11 mouse cellular contexts compared by ENCODE assay signal in the genomic region with DNA sequence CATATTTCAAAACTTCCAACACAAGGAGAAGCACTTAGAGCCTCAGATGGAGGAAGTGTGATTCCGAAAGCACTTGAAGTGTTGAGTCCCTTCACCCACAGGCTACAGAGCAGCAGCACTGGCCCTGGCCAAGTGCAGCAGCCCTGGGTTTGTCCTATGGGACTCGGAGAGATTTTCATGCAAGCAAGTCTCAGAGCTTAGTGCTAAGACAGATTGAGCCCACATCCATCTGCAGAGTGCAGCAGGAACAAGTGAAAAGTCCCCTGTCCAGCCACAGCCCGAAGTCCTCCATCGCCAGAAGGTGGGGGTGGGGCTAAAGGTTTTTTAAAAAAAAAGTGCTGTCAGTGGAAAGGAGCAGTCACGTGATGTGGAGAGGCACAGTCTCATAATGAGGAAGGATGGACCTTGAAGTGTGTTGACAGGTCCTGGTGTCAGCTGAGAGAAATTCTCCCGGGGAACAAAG.
A peak's percentile ranks its signal among the peaks of the same experiment; 100 is the strongest.
DNase-seq lines count a peak whose midpoint lies in the region; ATAC-seq and TF ChIP-seq lines count a peak whose summit lies in the region.
"Had no signal": no experiment of that assay in that cellular context is flagged by ENCODE, and none has a peak within 500 bp of the region (broad histone marks: within the 10 kb centered on the region; RNA-seq: fewer than 3 reads in every experiment).

No protein-coding gene starts in this region.

- TF ChIP-seq CTCF in midbrain, postnatal 0 days (IDR thresholded peaks at IDR 0.05) = no peak
- TF ChIP-seq CTCF in cerebellum, adult 2 months (IDR thresholded peaks at IDR 0.05; ENCODE audit: borderline replicate concordance, insufficient read depth, low read depth, low read length) = no peak

- H3K27me3 ChIP-seq in embryonic facial prominence, embryonic 11.5 days (ENCODE audit: control insufficient read depth, insufficient read depth, low read length) = no peaks in the 10 kb centered on the region
- H3K27me3 ChIP-seq in kidney, embryonic 14.5 days (ENCODE audit: control insufficient read depth, insufficient read depth, low read length) = no peaks in the 10 kb centered on the region
- H3K27me3 ChIP-seq in midbrain, postnatal 0 days (ENCODE audit: insufficient read depth, low read length) = no peaks in the 10 kb centered on the region
- no peaks in the 10 kb centered on the region for H3K27me3 ChIP-seq in cerebellum, adult 2 months (ENCODE audit: control insufficient read depth, insufficient read depth, low read length)
- H3K27me3 ChIP-seq: liver, embryonic 13.5 days had no signal

- H3K9me3 ChIP-seq in embryonic facial prominence, embryonic 11.5 days (replicated peaks; ENCODE audit: control insufficient read depth, low read length) = no peaks in the 10 kb centered on the region
- no peaks in the 10 kb centered on the region for H3K9me3 ChIP-seq in kidney, embryonic 14.5 days (ENCODE audit: control insufficient read depth, low read length)
- H3K9me3 ChIP-seq in midbrain, postnatal 0 days (ENCODE audit: low read length) = no peaks in the 10 kb centered on the region
- H3K9me3 ChIP-seq: G1E; liver, embryonic 13.5 days had no signal

- H3K9ac ChIP-seq in embryonic facial prominence, embryonic 11.5 days (replicated peaks; ENCODE audit: low read length) = no peak overlapping the region
- no peak overlapping the region for H3K9ac ChIP-seq in kidney, embryonic 14.5 days (ENCODE audit: low read depth, low read length)
- no peak overlapping the region for H3K9ac ChIP-seq in midbrain, postnatal 0 days (replicated peaks; ENCODE audit: low read length, poor library complexity, severe bottlenecking)
- H3K9ac ChIP-seq: liver, embryonic 13.5 days had no signal

- H3K36me3 ChIP-seq in embryonic facial prominence, embryonic 11.5 days (replicated peaks; ENCODE audit: control insufficient read depth, insufficient read depth, low read depth, low read length) = peaks cover 3% of the 10 kb centered on the region
- H3K36me3 ChIP-seq in kidney, embryonic 14.5 days (ENCODE audit: control insufficient read depth, insufficient read depth, low read length) = peaks cover 22% of the 10 kb centered on the region
- H3K36me3 ChIP-seq in midbrain, postnatal 0 days (ENCODE audit: insufficient read depth, low read length) = peaks cover 17% of the 10 kb centered on the region; the same call in 1 of the 2 replicates

- H3K4me1 ChIP-seq in embryonic facial prominence, embryonic 11.5 days (ENCODE audit: control insufficient read depth, insufficient read depth, low read length) = no peaks in the 10 kb centered on the region
- peaks cover 9% of the 10 kb centered on the region; the same call in 1 of the 2 replicates for H3K4me1 ChIP-seq in kidney, embryonic 14.5 days (ENCODE audit: control insufficient read depth, insufficient read depth, low read length)
- peaks cover 5% of the 10 kb centered on the region; the same call in 1 of the 2 replicates for H3K4me1 ChIP-seq in midbrain, postnatal 0 days (ENCODE audit: insufficient read depth, low read length)
- 0 out of 2 replicates have a peak, but pooled peaks cover 5% of the 10 kb centered on the region for H3K4me1 ChIP-seq in cerebellum, adult 2 months (ENCODE audit: control insufficient read depth, insufficient read depth, low read length)

- H3K4me3 ChIP-seq in embryonic facial prominence, embryonic 11.5 days (ENCODE audit: low read depth, low read length) = no peak overlapping the region
- no peak overlapping the region for H3K4me3 ChIP-seq in kidney, embryonic 14.5 days (ENCODE audit: low read length)
- no peak overlapping the region for H3K4me3 ChIP-seq in midbrain, postnatal 0 days (ENCODE audit: low read depth, low read length)
- no peak overlapping the region for H3K4me3 ChIP-seq in cerebellum, adult 2 months (replicated peaks; ENCODE audit: insufficient read depth, low read depth, low read length)
- H3K4me3 ChIP-seq: liver, embryonic 13.5 days had no signal

- no peak for TF ChIP-seq POLR2A in cerebellum, adult 2 months (IDR thresholded peaks at IDR 0.05; ENCODE audit: borderline replicate concordance, insufficient read depth, low read length)

- 31% methylated on average over 6 of the region's 6 CpGs for WGBS in embryonic facial prominence, embryonic 11.5 days
- WGBS in kidney, embryonic 14.5 days = 70% methylated on average over 6 of the region's 6 CpGs
- 17% methylated on average over 6 of the region's 6 CpGs for WGBS in midbrain, postnatal 0 days
- WGBS in cerebellum, adult 2 months = 21% methylated on average over 6 of the region's 6 CpGs

- H3K4me2 ChIP-seq in embryonic facial prominence, embryonic 11.5 days (ENCODE audit: low read depth, low read length) = no peak overlapping the region
- H3K4me2 ChIP-seq in kidney, embryonic 14.5 days (replicated peaks; ENCODE audit: low read depth, low read length) = no peak overlapping the region
- no peak overlapping the region for H3K4me2 ChIP-seq in midbrain, postnatal 0 days (ENCODE audit: low read depth, low read length, poor library complexity, severe bottlenecking)
- H3K4me2 ChIP-seq: liver, embryonic 13.5 days had no signal

- DNase-seq in kidney, adult 11 months = peak; percentile 40
- DNase-seq in kidney, adult 18-20 months = no peak
- peak; percentile 42 for DNase-seq in embryonic facial prominence, embryonic 11.5 days (ENCODE audit: low spot score)
- DNase-seq in midbrain, postnatal 0 days (ENCODE audit: low spot score) = peak; percentile 54
- no peak for DNase-seq in cerebellum, adult 2 months
- no peak for DNase-seq in right cerebral cortex, postnatal 25 days
- DNase-seq in right cerebral cortex, postnatal 36 days (ENCODE audit: low spot score in 2 of 2) = no peak
- DNase-seq: gastrocnemius, postnatal 36 days; liver, embryonic 13.5 days had no signal

- 0 out of 2 replicates have a peak, but pooled peaks have one; percentile 30 for ATAC-seq in embryonic facial prominence, embryonic 11.5 days (replicated peaks; ENCODE audit: insufficient number of reproducible peaks, low FRiP score, low TSS enrichment, low read depth)
- ATAC-seq in kidney, embryonic 14.5 days (ENCODE audit: low FRiP score, low TSS enrichment) = no peak
- peak; percentile 29; the same call in 1 of the 2 replicates for ATAC-seq in midbrain, postnatal 0 days (ENCODE audit: low FRiP score)

- no peak overlapping the region for H3K27ac ChIP-seq in embryonic facial prominence, embryonic 11.5 days (replicated peaks; ENCODE audit: low read depth, low read length)
- H3K27ac ChIP-seq in kidney, embryonic 14.5 days (ENCODE audit: low read depth, low read length) = peak overlapping the region; percentile 47; the same call in 1 of the 2 replicates
- peak overlapping the region; percentile 43; the same call in 1 of the 2 replicates for H3K27ac ChIP-seq in midbrain, postnatal 0 days (ENCODE audit: low read depth, low read length)
- H3K27ac ChIP-seq in cerebellum, adult 2 months (ENCODE audit: insufficient read depth, low read length) = no peak overlapping the region
- H3K27ac ChIP-seq: liver, embryonic 13.5 days had no signal

Comparison
In these comparisons a context has a peak if more than half of its experiments do, and no peak if none do; other contexts are left out.
1. DNase-seq: peak in kidney, adult 11 months (single experiment), embryonic facial prominence, embryonic 11.5 days (single experiment) and midbrain, postnatal 0 days (single experiment); none in kidney, adult 18-20 months (single experiment), cerebellum, adult 2 months (0 of 2), right cerebral cortex, postnatal 25 days (single experiment) and right cerebral cortex, postnatal 36 days (0 of 2).
2. H3K27ac ChIP-seq: peak in kidney, embryonic 14.5 days (single experiment) and midbrain, postnatal 0 days (single experiment); none in embryonic facial prominence, embryonic 11.5 days (single experiment) and cerebellum, adult 2 months (single experiment).